9 mouse cellular contexts compared by ENCODE assay signal in genomic region chr5:64299508-64300324, GRCm38 (mm10).
DNase-seq lines count a peak whose midpoint lies in the region; ATAC-seq and TF ChIP-seq lines count a peak whose summit lies in the region.
"Had no signal": no experiment of that assay in that cellular context is flagged by ENCODE, and none has a peak within 500 bp of the region (broad histone marks: within the 10 kb centered on the region; RNA-seq: fewer than 3 reads in every experiment).

No protein-coding gene starts in this region.

- peak overlapping the region; percentile 55; the same call in 1 of the 2 replicates for H3K27ac ChIP-seq in kidney, embryonic 14.5 days (ENCODE audit: low read depth, low read length)
- H3K27ac ChIP-seq in spleen, adult 2 months (ENCODE audit: insufficient read depth, low read length), result peak overlapping the region; percentile 18; the same call in 1 of the 2 replicates
- peak overlapping the region; percentile 74 for H3K27ac ChIP-seq in macrophage
- H3K27ac ChIP-seq: hindbrain, embryonic 14.5 days had no signal

- H3K9me3 ChIP-seq in kidney, embryonic 14.5 days (ENCODE audit: control insufficient read depth, low read length), result no peaks in the 10 kb centered on the region
- H3K9me3 ChIP-seq: forebrain, embryonic 12.5 days had no signal

- DNase-seq in kidney, adult 11 months, result no peak
- no peak for DNase-seq in spleen, adult 2 months (ENCODE audit: low read depth in 1 of 2, low spot score in 2 of 2)
- no peak for DNase-seq in spleen, adult 18-20 months
- no peak for DNase-seq in thymus, adult 18-20 months
- no peak for DNase-seq in cerebellum, adult 9-10 months

- no peak for ATAC-seq in kidney, embryonic 14.5 days (ENCODE audit: low FRiP score, low TSS enrichment)

- 62% methylated on average over 7 of the region's 7 CpGs for WGBS in kidney, embryonic 14.5 days
- WGBS in spleen, adult 2 months, result 33% methylated on average over 7 of the region's 7 CpGs
- WGBS in macrophage (ENCODE audit: missing documents), result 32% methylated on average over 7 of the region's 7 CpGs

- no peak overlapping the region for H3K4me3 ChIP-seq in kidney, embryonic 14.5 days (ENCODE audit: low read length)
- H3K4me3 ChIP-seq in spleen, adult 2 months (ENCODE audit: extremely low read depth, insufficient read depth, insufficient read length), result no peak overlapping the region
- H3K4me3 ChIP-seq in macrophage (ENCODE audit: inconsistent target), result no peak overlapping the region
- H3K4me3 ChIP-seq: forebrain, embryonic 12.5 days had no signal

- no peak overlapping the region for H3K9ac ChIP-seq in kidney, embryonic 14.5 days (ENCODE audit: low read depth, low read length)
- H3K9ac ChIP-seq: forebrain, embryonic 12.5 days; hindbrain, embryonic 14.5 days had no signal

- H3K79me2 ChIP-seq in macrophage (ENCODE audit: inconsistent target), result peaks cover 6% of the 10 kb centered on the region; the same call in 1 of the 2 replicates

- no peak for TF ChIP-seq CTCF in spleen, adult 2 months (IDR thresholded peaks at IDR 0.05; ENCODE audit: extremely low read depth, insufficient read depth, insufficient read length, insufficient replicate concordance)

- TF ChIP-seq POLR2A in spleen, adult 2 months (IDR thresholded peaks at IDR 0.05; ENCODE audit: low read depth, low read length), result no peak

- peaks cover 26% of the 10 kb centered on the region for H3K4me1 ChIP-seq in kidney, embryonic 14.5 days (ENCODE audit: control insufficient read depth, insufficient read depth, low read length)
- H3K4me1 ChIP-seq in spleen, adult 2 months (ENCODE audit: control insufficient read depth, insufficient read depth, insufficient read length), result peaks cover 22% of the 10 kb centered on the region

- no peak overlapping the region for H3K4me2 ChIP-seq in kidney, embryonic 14.5 days (replicated peaks; ENCODE audit: low read depth, low read length)
- H3K4me2 ChIP-seq: forebrain, embryonic 12.5 days had no signal

- H3K36me3 ChIP-seq in kidney, embryonic 14.5 days (ENCODE audit: control insufficient read depth, insufficient read depth, low read length), result peaks cover 12% of the 10 kb centered on the region
- H3K36me3 ChIP-seq in spleen, adult 2 months (ENCODE audit: control insufficient read depth, insufficient read depth, low read length), result peaks cover 11% of the 10 kb centered on the region
- H3K36me3 ChIP-seq in macrophage (ENCODE audit: inconsistent target), result peaks cover 15% of the 10 kb centered on the region; the same call in 1 of the 2 replicates

- H3K27me3 ChIP-seq in kidney, embryonic 14.5 days (ENCODE audit: control insufficient read depth, insufficient read depth, low read length), result no peaks in the 10 kb centered on the region
- H3K27me3 ChIP-seq in spleen, adult 2 months (ENCODE audit: control insufficient read depth, insufficient read depth, low read length), result no peaks in the 10 kb centered on the region
- H3K27me3 ChIP-seq: forebrain, embryonic 12.5 days had no signal

Comparison
In these comparisons a context has a peak if more than half of its experiments do, and no peak if none do; other contexts are left out.
1. H3K27ac ChIP-seq: peak in every context shown above with its lines; median percentile 74 in macrophage; 55 in kidney, embryonic 14.5 days; 18 in spleen, adult 2 months.